Mouse (Mus musculus): Measurements from ENCODE around the gene Serpinb9c.

DNA sequence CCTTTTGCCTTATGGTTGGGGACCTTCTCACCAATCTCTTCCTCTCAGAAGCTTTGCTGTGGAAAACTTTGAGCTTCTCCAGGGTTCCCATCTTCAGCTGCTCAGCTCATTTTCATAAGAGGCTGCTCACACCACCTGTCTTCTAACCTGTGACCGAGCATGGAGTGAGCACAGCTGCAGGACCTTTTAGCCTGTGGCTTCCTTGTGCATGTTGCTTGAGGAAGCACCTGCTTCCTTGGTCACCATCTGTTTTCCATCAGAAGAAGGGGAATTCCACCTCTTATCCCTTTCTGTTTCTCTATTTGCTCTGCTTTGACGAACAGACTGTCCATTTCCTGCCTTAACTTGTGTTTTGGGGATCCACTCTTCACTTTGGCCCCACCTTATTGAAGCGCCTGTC, 46.5 kb downstream of the Serpinb9c start:
- no peak for TF ChIP-seq CTCF (IDR thresholded peaks at IDR 0.05; ENCODE audit: low read depth, low read length)
- TF ChIP-seq POLR2A (IDR thresholded peaks at IDR 0.05; ENCODE audit: borderline replicate concordance, low read depth, low read length) = no peak

All from bone marrow macrophage, adult 2 months (primary cell).